Mouse (Mus musculus): ENCODE results near the gene Ikzf3. TPM values are rescaled to one million over a fixed set of nuclear protein-coding genes. Genes with fewer than 3 reads are reported as not detected.

Gene Ikzf3
- polyA plus RNA-seq, 1 experiment from 2014 or later: 0.85 TPM

GRCm38 (mm10) chr11:98445679-98446078 is 100.2 kb downstream of the Ikzf3 start:
- H3K27ac ChIP-seq: no peak overlapping the region
- H3K36me3 ChIP-seq (ENCODE audit: inconsistent target): no peaks in the 10 kb centered on the region
- WGBS (ENCODE audit: missing documents): 84% methylated on average over 4 of the region's 4 CpGs
- no peak overlapping the region for H3K4me3 ChIP-seq (ENCODE audit: inconsistent target)
- H3K79me2 ChIP-seq (ENCODE audit: inconsistent target): no peaks in the 10 kb centered on the region

- H3K36me3 ChIP-seq (ENCODE audit: inconsistent target): no peaks in the 10 kb centered on the region
- H3K4me3 ChIP-seq (ENCODE audit: inconsistent target): no peak overlapping the region
- H3K27ac ChIP-seq: no peak overlapping the region
- WGBS (ENCODE audit: missing documents): 56% methylated on average over 1 of the region's 1 CpGs
- H3K79me2 ChIP-seq (ENCODE audit: inconsistent target): no peaks in the 10 kb centered on the region
Observed at GRCm38 (mm10) chr11:98445238-98445637, 100.6 kb downstream of the Ikzf3 start.

GRCm38 (mm10) chr11:98443688-98444087 is 102.1 kb downstream of the Ikzf3 start:
- no peaks in the 10 kb centered on the region for H3K36me3 ChIP-seq (ENCODE audit: inconsistent target)
- H3K4me3 ChIP-seq (ENCODE audit: inconsistent target): no peak overlapping the region
- no peaks in the 10 kb centered on the region for H3K79me2 ChIP-seq (ENCODE audit: inconsistent target)
- no peak overlapping the region for H3K27ac ChIP-seq
- WGBS (ENCODE audit: missing documents): 100% methylated on average over 1 of the region's 1 CpGs

GRCm38 (mm10) chr11:98438331-98439158 is 107.3 kb downstream of the Ikzf3 start, which contains the start of gene Mien1:
TSS of gene Mien1 (minus strand) at chr11:98438991.
- Histone ChIP-seq H3K4me3 (ENCODE audit: inconsistent target) (peak within 1 kb of the TSS; percentile 88), H3K27ac (peak within 1 kb of the TSS; percentile 78), H3K36me3 (ENCODE audit: inconsistent target) (no peaks in the 10 kb centered on the region), H3K79me2 (ENCODE audit: inconsistent target) (no peaks in the 10 kb centered on the region)
- 4% methylated on average over 43 of the region's 43 CpGs for WGBS (ENCODE audit: missing documents)

- Histone ChIP-seq H3K4me3 (ENCODE audit: inconsistent target) (no peak overlapping the region), H3K27ac (no peak overlapping the region), H3K79me2 (ENCODE audit: inconsistent target) (no peaks in the 10 kb centered on the region), H3K36me3 (ENCODE audit: inconsistent target) (no peaks in the 10 kb centered on the region)
- 92% methylated on average over 6 of the region's 6 CpGs for WGBS (ENCODE audit: missing documents)
Observed at GRCm38 (mm10) chr11:98437441-98437840, 108.4 kb downstream of the Ikzf3 start.

GRCm38 (mm10) chr11:98435723-98436122 is 110.1 kb downstream of the Ikzf3 start:
- H3K4me3 ChIP-seq (ENCODE audit: inconsistent target): no peak overlapping the region
- no peaks in the 10 kb centered on the region for H3K36me3 ChIP-seq (ENCODE audit: inconsistent target)
- no peak overlapping the region for H3K27ac ChIP-seq
- no peaks in the 10 kb centered on the region for H3K79me2 ChIP-seq (ENCODE audit: inconsistent target)
- whole genome bisulfite sequencing (ENCODE audit: missing documents): 89% methylated on average over 9 of the region's 9 CpGs

- Histone ChIP-seq H3K36me3 (ENCODE audit: inconsistent target) (no peaks in the 10 kb centered on the region), H3K4me3 (ENCODE audit: inconsistent target) (no peak overlapping the region), H3K27ac (no peak overlapping the region), H3K79me2 (ENCODE audit: inconsistent target) (no peaks in the 10 kb centered on the region)
- WGBS (ENCODE audit: missing documents): 81% methylated on average over 9 of the region's 9 CpGs
Observed at GRCm38 (mm10) chr11:98431743-98432502, 113.9 kb downstream of the Ikzf3 start.

- WGBS (ENCODE audit: missing documents): 81% methylated on average over 2 of the region's 5 CpGs
- Histone ChIP-seq H3K4me3 (ENCODE audit: inconsistent target) (no peak overlapping the region), H3K27ac (no peak overlapping the region), H3K79me2 (ENCODE audit: inconsistent target) (no peaks in the 10 kb centered on the region), H3K36me3 (ENCODE audit: inconsistent target) (no peaks in the 10 kb centered on the region)
Observed at GRCm38 (mm10) chr11:98428436-98428835, 117.4 kb downstream of the Ikzf3 start.

GRCm38 (mm10) chr11:98426592-98426991 is 119.2 kb downstream of the Ikzf3 start:
- whole genome bisulfite sequencing (ENCODE audit: missing documents): 91% methylated on average over 7 of the region's 7 CpGs
- H3K79me2 ChIP-seq (ENCODE audit: inconsistent target): no peaks in the 10 kb centered on the region
- H3K36me3 ChIP-seq (ENCODE audit: inconsistent target): no peaks in the 10 kb centered on the region
- no peak overlapping the region for H3K27ac ChIP-seq
- H3K4me3 ChIP-seq (ENCODE audit: inconsistent target): no peak overlapping the region

- 83% methylated on average over 10 of the region's 10 CpGs for WGBS (ENCODE audit: missing documents)
- no peak overlapping the region for H3K27ac ChIP-seq
Observed at GRCm38 (mm10) chr11:98418939-98419547, 126.8 kb downstream of the Ikzf3 start.

GRCm38 (mm10) chr11:98418273-98418672 is 127.6 kb downstream of the Ikzf3 start:
- no peak overlapping the region for H3K4me3 ChIP-seq (ENCODE audit: inconsistent target)
- no peaks in the 10 kb centered on the region for H3K36me3 ChIP-seq (ENCODE audit: inconsistent target)
- H3K79me2 ChIP-seq (ENCODE audit: inconsistent target): no peaks in the 10 kb centered on the region
- 65% methylated on average over 4 of the region's 6 CpGs for WGBS (ENCODE audit: missing documents)
- H3K27ac ChIP-seq: no peak overlapping the region

More at GRCm38 (mm10) chr11:98418939-98419547, 126.8 kb downstream of the Ikzf3 start:
- Histone ChIP-seq H3K4me3 (ENCODE audit: inconsistent target) (no peak overlapping the region), H3K36me3 (ENCODE audit: inconsistent target) (no peaks in the 10 kb centered on the region), H3K79me2 (ENCODE audit: inconsistent target) (no peaks in the 10 kb centered on the region)

- Histone ChIP-seq H3K79me2 (ENCODE audit: inconsistent target) (no peaks in the 10 kb centered on the region), H3K4me3 (ENCODE audit: inconsistent target) (no peak overlapping the region), H3K27ac (no peak overlapping the region), H3K36me3 (ENCODE audit: inconsistent target) (no peaks in the 10 kb centered on the region)
- 40% methylated on average over 1 of the region's 1 CpGs for WGBS (ENCODE audit: missing documents)
Observed at GRCm38 (mm10) chr11:98417074-98417473, 128.8 kb downstream of the Ikzf3 start.

Data from macrophage (primary cell).